Mouse (Mus musculus) kidney, embryonic 14.5 days (tissue): ENCODE results near the gene Llgl2. TPM values are rescaled to one million over a fixed set of nuclear protein-coding genes. Genes with fewer than 3 reads are reported as not detected.
"Not testable (repeated sequence)": the region's sequence is repeated elsewhere in the genome, so short reads cannot be mapped to it uniquely, and the experiment has no call there.

ENCODE experiments used
- ATAC-seq: fragments of 200-750 bp; cut with Nextera tagmentation; 2 replicates; pipeline ENCODE4 v1.8.0; 2017; ENCODE audit warnings: moderate number of reproducible peaks, mild to moderate bottlenecking, moderate TSS enrichment, moderate library complexity; ENCODE audit not compliant: low FRiP score, low TSS enrichment
- H3K27ac ChIP-seq: fragments of 300-500 bp; sonication (generic); 2 replicates; pipeline ENCODE4 v1.5.1; 2014; ENCODE audit warnings: low read depth, mild to moderate bottlenecking, low read length, moderate library complexity, mixed read lengths
- H3K27me3 ChIP-seq: fragments of 300-500 bp; sonication (generic); 2 replicates; pipeline ENCODE4 v1.6.1; 2014; ENCODE audit warnings: mild to moderate bottlenecking, low read length; ENCODE audit not compliant: control insufficient read depth, insufficient read depth
- H3K36me3 ChIP-seq: fragments of 300-500 bp; sonication (generic); 2 replicates; pipeline ENCODE4 v1.6.1; 2014; ENCODE audit warnings: low read length, mixed read lengths; ENCODE audit not compliant: control insufficient read depth, insufficient read depth
- H3K4me1 ChIP-seq: fragments of 300-500 bp; sonication (generic); 2 replicates; pipeline ENCODE4 v1.6.1; 2014; ENCODE audit warnings: low read length, mixed read lengths; ENCODE audit not compliant: control insufficient read depth, insufficient read depth
- H3K4me2 ChIP-seq: fragments of 300-500 bp; sonication (generic); replicated peaks from 2 replicates; pipeline ENCODE4 v1.6.1; 2014; ENCODE audit warnings: low read depth, mild to moderate bottlenecking, low read length
- H3K4me3 ChIP-seq: fragments of 300-500 bp; sonication (generic); 2 replicates; pipeline ENCODE4 v1.5.1; 2014; ENCODE audit warnings: mild to moderate bottlenecking, low read length
- H3K9ac ChIP-seq: fragments of 300-500 bp; sonication (generic); 2 replicates; pipeline ENCODE4 v1.6.1; 2014; ENCODE audit warnings: low read depth, mild to moderate bottlenecking, low read length, moderate library complexity
- H3K9me3 ChIP-seq: fragments of 300-500 bp; sonication (generic); 2 replicates; pipeline ENCODE4 v1.6.1; 2016; ENCODE audit warnings: low read length; ENCODE audit not compliant: control insufficient read depth
- WGBS: fragments of 180-500 bp; shearing (Covaris S2); extraction: QIAGEN DNeasy Blood & Tissue Kit; methylation state at CpG from one replicate; pipeline ENCODE4 v1.1.7; 2014; 5-methylcytosine and 5-hydroxymethylcytosine counted together
- polyA plus RNA-seq: library from polyadenylated mRNA; unstranded; fragments of >200 nt; fragmentation: Nextera tagmentation; extraction: Ambion mirVana; gene quantifications from 2 replicates; pipeline ENCODE4 v1.2.1, GENCODE M21; 2014

Gene Llgl2
- polyA plus RNA-seq, 1 experiment from 2014 or later = 28.7 TPM

DNA sequence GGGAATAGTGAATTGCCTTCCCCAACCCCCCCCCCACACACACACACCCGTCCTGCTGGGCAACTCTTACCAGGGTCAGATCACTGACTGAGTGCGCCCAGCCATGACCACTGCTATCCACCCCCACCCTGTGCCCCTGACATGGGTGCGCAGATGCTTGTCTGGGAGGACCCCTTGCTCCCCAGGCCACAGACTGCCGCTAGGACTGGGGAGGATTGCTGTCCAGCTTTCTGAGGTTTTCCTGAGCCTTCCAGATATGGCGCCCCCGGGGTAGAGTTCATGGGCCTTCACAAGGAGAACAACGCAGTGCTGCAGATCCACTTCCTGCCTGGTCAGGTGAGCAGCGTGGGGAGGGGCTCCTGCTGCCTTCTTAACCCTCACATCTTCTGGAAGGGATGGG, 20.4 kb downstream of the Llgl2 start:
- Histone ChIP-seq H3K9ac (0 out of 2 replicates have a peak overlapping the region, but pooled peaks have one; percentile 19), H3K27ac (peak overlapping the region; percentile 37), H3K4me3 (no peak overlapping the region), H3K27me3 (no peaks in the 10 kb centered on the region), H3K4me1 (peaks cover 27% of the 10 kb centered on the region), H3K36me3 (peaks cover 24% of the 10 kb centered on the region; the same call in 1 of the 2 replicates), H3K4me2 (peak overlapping the region; percentile 8; the same call in 1 of the 2 replicates), H3K9me3 (no peaks in the 10 kb centered on the region)
- 50% methylated on average over 8 of the region's 8 CpGs for WGBS
- peak; percentile 70 for ATAC-seq

DNA sequence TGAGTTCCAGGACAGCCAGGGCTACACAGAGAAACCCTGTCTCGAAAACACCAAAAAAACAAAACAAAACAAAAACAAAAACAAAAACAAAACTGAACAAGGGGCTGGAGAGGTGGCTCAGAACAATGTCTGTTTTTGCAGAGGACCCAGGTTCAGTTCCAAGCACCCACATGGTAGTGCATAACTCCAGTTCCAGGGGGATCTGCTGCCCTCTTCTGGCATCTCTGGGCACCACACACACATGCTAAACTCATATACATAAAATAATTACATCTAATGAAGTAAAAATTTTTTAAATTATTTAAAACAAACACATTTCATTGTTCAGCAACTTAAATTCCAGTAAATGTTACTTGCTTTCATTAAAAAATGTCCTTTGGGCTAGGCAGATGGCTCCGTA, 22.0 kb downstream of the Llgl2 start:
- H3K27me3 ChIP-seq = no peaks in the 10 kb centered on the region
- H3K9ac ChIP-seq = no peak overlapping the region
- no peak overlapping the region for H3K4me2 ChIP-seq
- H3K27ac ChIP-seq = no peak overlapping the region
- no peaks in the 10 kb centered on the region for H3K9me3 ChIP-seq
- ATAC-seq = no peak
- peaks cover 25% of the 10 kb centered on the region for H3K4me1 ChIP-seq
- peaks cover 38% of the 10 kb centered on the region for H3K36me3 ChIP-seq
- H3K4me3 ChIP-seq = no peak overlapping the region
- 94% methylated on average over 2 of the region's 2 CpGs for WGBS

DNA sequence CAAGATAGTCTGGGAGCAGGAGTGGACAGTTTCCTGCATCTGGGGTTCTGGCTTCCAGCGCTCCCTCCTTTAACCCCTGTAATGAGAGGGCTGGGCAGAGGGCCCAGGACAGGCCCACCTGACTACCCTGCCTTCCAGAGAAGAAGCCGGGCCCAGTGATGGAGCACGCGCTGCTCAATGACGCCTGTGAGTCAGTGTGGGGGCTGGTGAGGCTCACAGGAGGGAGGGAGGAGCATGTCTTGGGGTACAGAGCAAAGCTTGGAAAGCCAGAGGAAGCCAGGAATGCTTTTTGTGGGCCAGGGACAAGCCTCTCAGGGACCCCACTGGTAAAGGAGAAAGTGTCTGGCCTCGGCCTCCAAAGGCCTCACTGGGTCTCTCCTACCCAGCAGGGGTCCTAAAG, 30.8 kb downstream of the Llgl2 start:
- Histone ChIP-seq H3K4me3 (no peak overlapping the region), H3K4me1 (0 out of 2 replicates have a peak, but pooled peaks cover 4% of the 10 kb centered on the region), H3K9ac (no peak overlapping the region), H3K4me2 (no peak overlapping the region), H3K36me3 (peaks cover 44% of the 10 kb centered on the region), H3K9me3 (no peaks in the 10 kb centered on the region), H3K27me3 (peaks cover 24% of the 10 kb centered on the region), H3K27ac (no peak overlapping the region)
- WGBS = 80% methylated on average over 6 of the region's 6 CpGs
- ATAC-seq = no peak

DNA sequence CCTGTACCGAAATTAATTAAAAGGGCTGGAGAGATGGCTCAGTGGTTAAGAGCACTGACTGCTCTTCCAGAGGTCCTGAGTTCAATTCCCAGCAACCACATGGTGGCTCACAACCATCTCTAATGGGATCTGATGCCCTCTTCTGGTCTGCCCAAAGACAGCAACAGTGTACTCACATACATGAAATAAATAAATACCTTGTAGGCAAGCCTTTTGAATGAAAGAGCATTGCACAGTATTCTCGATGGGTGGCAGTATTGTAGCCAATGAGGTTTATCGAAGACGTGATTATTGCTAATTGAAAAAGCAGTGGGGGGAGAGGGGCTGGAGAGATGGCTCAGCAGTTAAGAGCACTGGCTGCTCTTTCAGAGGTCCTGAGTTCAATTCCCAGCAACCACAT, 33.3 kb downstream of the Llgl2 start:
- ATAC-seq = not testable (repeated sequence)
- peaks cover 35% of the 10 kb centered on the region for H3K27me3 ChIP-seq
- WGBS = 95% methylated on average over 4 of the region's 4 CpGs

DNA sequence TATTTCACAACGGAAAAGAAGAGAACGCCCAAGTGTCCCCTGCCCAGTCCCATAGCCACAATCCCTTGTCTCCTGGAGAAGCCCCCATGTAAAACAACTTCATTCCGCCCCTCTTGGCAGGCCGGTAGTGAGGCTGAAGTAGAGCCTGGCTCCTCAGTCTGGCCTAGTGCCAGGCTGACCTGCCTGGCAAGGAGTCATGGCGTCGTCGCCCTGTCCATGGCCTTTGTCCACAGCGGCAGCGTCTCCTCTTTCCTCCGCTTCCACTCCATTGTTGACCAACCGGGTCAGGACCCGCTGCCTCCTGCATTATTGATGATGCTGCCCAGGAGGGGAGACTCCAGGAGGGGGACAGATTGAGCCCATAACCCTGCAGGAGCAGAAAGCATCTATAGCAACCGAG, 34.1 kb downstream of the Llgl2 start:
- no peak overlapping the region for H3K9ac ChIP-seq
- peaks cover 35% of the 10 kb centered on the region for H3K27me3 ChIP-seq
- ATAC-seq = no peak
- 59% methylated on average over 13 of the region's 13 CpGs for WGBS
- no peak overlapping the region for H3K4me3 ChIP-seq
- H3K4me1 ChIP-seq = 0 out of 2 replicates have a peak, but pooled peaks cover 4% of the 10 kb centered on the region
- H3K36me3 ChIP-seq = peaks cover 17% of the 10 kb centered on the region; the same call in 1 of the 2 replicates
- H3K4me2 ChIP-seq = no peak overlapping the region
- no peak overlapping the region for H3K27ac ChIP-seq
- H3K9me3 ChIP-seq = no peaks in the 10 kb centered on the region

More for the DNA sequence above, 33.3 kb downstream of the Llgl2 start:
- not testable (repeated sequence) for H3K4me1 ChIP-seq, H3K4me3 ChIP-seq, H3K27ac ChIP-seq, H3K9me3 ChIP-seq, H3K4me2 ChIP-seq, H3K9ac ChIP-seq
- H3K36me3 ChIP-seq = peaks cover 23% of the 10 kb centered on the region; the same call in 1 of the 2 replicates

DNA sequence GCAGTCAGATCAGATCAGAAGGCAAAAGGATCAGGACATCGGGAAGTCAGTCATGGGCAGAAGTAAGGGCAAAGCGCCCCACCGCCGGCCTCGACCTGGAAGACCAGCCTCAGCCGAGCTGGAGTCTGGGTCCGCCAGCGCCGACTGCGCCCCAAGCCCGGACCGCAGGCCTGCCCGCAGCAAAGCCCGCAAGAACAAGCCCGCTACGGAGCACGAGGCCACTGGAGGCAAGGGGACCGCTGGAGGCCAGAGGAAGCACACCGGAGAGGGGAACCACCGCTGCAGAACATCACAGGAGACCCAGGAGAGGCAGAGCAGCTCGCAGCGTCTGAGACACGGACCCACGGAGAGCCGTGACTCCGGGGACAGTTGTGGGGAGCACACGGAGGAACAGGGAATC, 34.5 kb downstream of the Llgl2 start, which contains the start of gene Myo15b:
Gene Myo15b, plus strand, starts transcription at position 53 of the 400 bp plus-strand sequence.
- Histone ChIP-seq H3K36me3 (0 out of 2 replicates have a peak, but pooled peaks cover 13% of the 10 kb centered on the region), H3K4me1 (0 out of 2 replicates have a peak, but pooled peaks cover 4% of the 10 kb centered on the region), H3K4me2 (peak within 1 kb of the TSS; percentile 54), H3K27me3 (peaks cover 35% of the 10 kb centered on the region), H3K4me3 (peak within 1 kb of the TSS; percentile 35), H3K9me3 (no peaks in the 10 kb centered on the region), H3K27ac (no peak within 1 kb of the TSS), H3K9ac (peak within 1 kb of the TSS; percentile 43)
- WGBS = 10% methylated on average over 27 of the region's 27 CpGs
- ATAC-seq = no peak

DNA sequence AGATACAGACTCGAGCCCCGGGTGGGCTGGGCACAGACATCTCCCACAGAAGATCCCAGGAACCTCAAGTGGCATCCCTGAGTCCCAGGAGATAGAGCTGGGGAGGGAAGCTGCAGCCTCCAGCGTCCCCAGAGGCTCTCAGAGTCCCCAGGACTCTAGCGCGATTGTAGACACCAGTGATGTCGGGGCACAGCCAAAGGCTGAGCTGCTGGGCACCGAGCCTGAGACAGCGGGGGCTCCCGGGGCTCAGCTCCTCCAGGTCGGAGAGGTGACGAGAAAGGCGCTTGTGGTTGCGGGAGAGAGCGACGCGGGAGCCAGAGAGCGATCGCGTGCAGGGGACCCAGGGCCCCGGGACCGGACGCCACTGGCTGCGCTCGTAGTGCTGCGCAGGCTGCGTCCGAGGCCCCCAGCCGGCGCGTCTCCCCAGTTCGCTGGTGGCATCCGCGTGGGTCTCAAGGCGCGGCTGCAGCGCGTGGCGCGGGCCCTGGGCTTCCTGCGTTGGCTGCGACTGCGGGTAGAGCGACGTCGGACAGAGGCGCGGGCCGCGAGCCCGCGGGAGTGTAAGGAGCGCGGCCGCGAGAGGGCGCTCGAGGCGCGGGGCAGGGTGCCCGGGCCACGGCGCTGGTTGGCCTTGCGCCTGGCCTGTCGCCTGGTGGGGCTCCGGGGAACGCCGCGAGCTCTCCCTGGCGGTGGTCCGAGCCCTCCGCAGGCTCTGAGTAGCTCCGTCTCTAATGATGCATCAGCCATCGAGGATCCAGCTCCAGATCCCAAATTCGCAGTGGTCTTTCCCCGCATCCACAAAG, 35.5 kb downstream of the Llgl2 start:
- H3K4me1 ChIP-seq = 0 out of 2 replicates have a peak, but pooled peaks cover 4% of the 10 kb centered on the region
- H3K9me3 ChIP-seq = no peaks in the 10 kb centered on the region
- peaks cover 35% of the 10 kb centered on the region for H3K27me3 ChIP-seq
- peak overlapping the region; percentile 35 for H3K4me3 ChIP-seq
- H3K4me2 ChIP-seq = peak overlapping the region; percentile 54
- H3K9ac ChIP-seq = peak overlapping the region; percentile 43
- peak; percentile 90 for ATAC-seq
- no peak overlapping the region for H3K27ac ChIP-seq
- whole genome bisulfite sequencing = 3% methylated on average over 61 of the region's 75 CpGs
- H3K36me3 ChIP-seq = 0 out of 2 replicates have a peak, but pooled peaks cover 10% of the 10 kb centered on the region

DNA sequence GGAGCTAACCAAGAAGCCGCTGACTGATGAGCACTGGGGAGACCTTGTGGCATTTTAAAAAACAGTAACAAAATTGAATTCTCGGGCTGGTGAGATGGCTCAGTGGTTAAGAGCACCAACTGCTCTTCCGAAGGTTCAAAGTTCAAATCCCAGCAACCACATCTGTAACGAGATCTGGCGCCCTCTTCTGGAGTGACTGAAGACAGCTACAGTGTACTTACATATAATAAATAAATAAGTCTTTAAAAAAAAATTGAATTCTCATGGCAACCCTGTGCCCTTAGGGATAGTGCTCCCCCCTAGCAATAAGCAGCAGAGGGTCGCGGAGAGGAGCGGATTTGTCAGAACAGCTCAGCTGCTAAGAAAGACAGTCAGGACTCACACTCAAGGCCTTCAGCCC, 40.0 kb downstream of the Llgl2 start:
- Histone ChIP-seq H3K4me3 (no peak overlapping the region), H3K27me3 (peaks cover 19% of the 10 kb centered on the region), H3K9ac (no peak overlapping the region), H3K36me3 (no peaks in the 10 kb centered on the region), H3K4me2 (no peak overlapping the region), H3K27ac (no peak overlapping the region), H3K9me3 (no peaks in the 10 kb centered on the region), H3K4me1 (0 out of 2 replicates have a peak, but pooled peaks cover 4% of the 10 kb centered on the region)
- WGBS = 86% methylated on average over 8 of the region's 8 CpGs
- no peak for ATAC-seq

DNA sequence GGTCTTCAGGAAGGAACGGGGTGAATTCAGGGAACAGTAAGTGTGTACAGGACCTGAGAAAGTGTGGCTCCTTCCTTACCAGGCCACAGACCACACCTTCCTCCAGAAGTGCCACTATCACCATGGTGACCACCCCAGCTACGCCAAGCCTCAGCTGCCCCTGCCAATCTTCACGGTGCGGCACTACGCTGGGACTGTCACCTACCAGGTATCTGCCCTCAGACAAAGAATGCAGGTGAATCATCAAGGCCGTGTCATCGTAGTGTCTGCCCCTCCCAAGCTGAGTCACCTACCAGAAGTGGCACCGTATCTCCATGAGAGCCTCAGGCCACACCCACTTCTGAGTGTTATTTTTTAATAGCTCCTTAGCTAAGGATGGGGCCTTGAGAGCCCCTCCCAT, 45.5 kb downstream of the Llgl2 start:
- 84% methylated on average over 8 of the region's 8 CpGs for WGBS
- H3K4me3 ChIP-seq = no peak overlapping the region
- no peaks in the 10 kb centered on the region for H3K27me3 ChIP-seq
- no peak overlapping the region for H3K4me2 ChIP-seq
- H3K9me3 ChIP-seq = no peaks in the 10 kb centered on the region
- no peaks in the 10 kb centered on the region for H3K36me3 ChIP-seq
- no peaks in the 10 kb centered on the region for H3K4me1 ChIP-seq
- no peak overlapping the region for H3K27ac ChIP-seq
- H3K9ac ChIP-seq = no peak overlapping the region
- ATAC-seq = no peak
